Mouse (Mus musculus) intestine, embryonic 14.5 days (tissue): ENCODE results near the gene Kctd7. TPM values are rescaled to one million over a fixed set of nuclear protein-coding genes. Genes with fewer than 3 reads are reported as not detected.
A peak's percentile ranks its signal among the peaks of the same experiment; 100 is the strongest.

Source experiments
- ATAC-seq: fragments of 200-750 bp; cut with Nextera tagmentation; replicated peaks from 2 replicates; pipeline ENCODE4 v1.8.0; 2017; ENCODE audit warnings: low read depth, moderate number of reproducible peaks, moderate TSS enrichment, moderate library complexity; ENCODE audit not compliant: low FRiP score, low TSS enrichment
- DNase-seq: peaks from one replicate; pipeline ENCODE4 v3.0.0-alpha.2; 2018; ENCODE audit warnings: low spot score
- H3K27ac ChIP-seq: fragments of 300-500 bp; sonication (generic); 2 replicates; pipeline ENCODE4 v1.5.1; 2014; ENCODE audit warnings: low read depth, mild to moderate bottlenecking, control low read depth
- H3K27me3 ChIP-seq: fragments of 300-500 bp; sonication (generic); replicated peaks from 2 replicates; pipeline ENCODE4 v1.6.1; 2014; ENCODE audit warnings: low read length, control low read depth; ENCODE audit not compliant: control insufficient read depth, insufficient read depth
- H3K36me3 ChIP-seq: fragments of 300-500 bp; sonication (generic); 2 replicates; pipeline ENCODE4 v1.6.1; 2014; ENCODE audit warnings: low read length, control low read depth; ENCODE audit not compliant: control insufficient read depth, insufficient read depth
- H3K4me1 ChIP-seq: fragments of 300-500 bp; sonication (generic); replicated peaks from 2 replicates; pipeline ENCODE4 v1.6.1; 2014; ENCODE audit warnings: low read length, control low read depth, mixed read lengths; ENCODE audit not compliant: control insufficient read depth, insufficient read depth
- H3K4me2 ChIP-seq: fragments of 300-500 bp; sonication (generic); 2 replicates; pipeline ENCODE4 v1.6.1; 2014; ENCODE audit warnings: low read length
- H3K4me3 ChIP-seq: fragments of 300-500 bp; sonication (generic); 2 replicates; pipeline ENCODE4 v1.5.1; 2014; ENCODE audit warnings: low read depth, low read length, control low read depth, mixed read lengths
- H3K9ac ChIP-seq: fragments of 300-500 bp; sonication (generic); 2 replicates; pipeline ENCODE4 v1.6.1; 2014; ENCODE audit warnings: mild to moderate bottlenecking, low read length
- H3K9me3 ChIP-seq: fragments of 300-500 bp; sonication (generic); 2 replicates; pipeline ENCODE4 v1.6.1; 2016; ENCODE audit warnings: low read length, control low read depth; ENCODE audit not compliant: control insufficient read depth
- WGBS: fragments of 180-500 bp; shearing (Covaris S2); extraction: QIAGEN DNeasy Blood & Tissue Kit; methylation state at CpG from one replicate; pipeline ENCODE4 v1.1.7; 2014; 5-methylcytosine and 5-hydroxymethylcytosine counted together
- polyA plus RNA-seq: library from polyadenylated mRNA; unstranded; fragments of >200 nt; fragmentation: Nextera tagmentation; extraction: Ambion mirVana; gene quantifications from 2 replicates; pipeline ENCODE4 v1.2.1, GENCODE M21; 2014

Kctd7 gene
- polyA plus RNA-seq, 1 experiment from 2014 or later: 5.5 TPM

GRCm38 (mm10) chr5:130187383-130187782, 42.7 kb downstream of the Kctd7 start:
- peak; percentile 54 for DNase-seq
- H3K4me3 ChIP-seq: no peak overlapping the region
- WGBS: 68% methylated on average over 7 of the region's 7 CpGs

GRCm38 (mm10) chr5:130190909-130191308, 46.2 kb downstream of the Kctd7 start:
- DNase-seq (no peak), ATAC-seq (no peak)
- Histone ChIP-seq H3K27me3 (no peaks in the 10 kb centered on the region), H3K4me3 (no peak overlapping the region), H3K9me3 (no peaks in the 10 kb centered on the region), H3K9ac (no peak overlapping the region), H3K36me3 (peaks cover 52% of the 10 kb centered on the region), H3K4me2 (no peak overlapping the region), H3K4me1 (no peaks in the 10 kb centered on the region), H3K27ac (no peak overlapping the region)
- WGBS: 95% methylated on average over 6 of the region's 6 CpGs

More at GRCm38 (mm10) chr5:130187383-130187782, 42.7 kb downstream of the Kctd7 start:
- Histone ChIP-seq H3K27ac (no peak overlapping the region), H3K9me3 (no peaks in the 10 kb centered on the region), H3K9ac (no peak overlapping the region), H3K4me2 (no peak overlapping the region), H3K4me1 (peaks cover under 1% of the 10 kb centered on the region; the same call in 1 of the 2 replicates), H3K27me3 (no peaks in the 10 kb centered on the region), H3K36me3 (peaks cover 35% of the 10 kb centered on the region)
- ATAC-seq: no peak

- peaks cover 52% of the 10 kb centered on the region for H3K36me3 ChIP-seq
- 64% methylated on average over 6 of the region's 6 CpGs for WGBS
- H3K27me3 ChIP-seq: no peaks in the 10 kb centered on the region
- DNase-seq (no peak), ATAC-seq (no peak)
- H3K9ac ChIP-seq: no peak overlapping the region
- no peak overlapping the region for H3K27ac ChIP-seq
- no peaks in the 10 kb centered on the region for H3K9me3 ChIP-seq
- no peaks in the 10 kb centered on the region for H3K4me1 ChIP-seq
- H3K4me3 ChIP-seq: no peak overlapping the region
- H3K4me2 ChIP-seq: no peak overlapping the region
Measured at GRCm38 (mm10) chr5:130191865-130192264, 47.2 kb downstream of the Kctd7 start.

GRCm38 (mm10) chr5:130192356-130192944, 47.8 kb downstream of the Kctd7 start:
- H3K27ac ChIP-seq: no peak overlapping the region
- H3K9me3 ChIP-seq: no peaks in the 10 kb centered on the region
- peaks cover 53% of the 10 kb centered on the region for H3K36me3 ChIP-seq
- ATAC-seq: no peak
- no peak overlapping the region for H3K9ac ChIP-seq
- no peak overlapping the region for H3K4me2 ChIP-seq
- DNase-seq: no peak
- H3K4me3 ChIP-seq: no peak overlapping the region
- no peaks in the 10 kb centered on the region for H3K27me3 ChIP-seq
- no peaks in the 10 kb centered on the region for H3K4me1 ChIP-seq
- 71% methylated on average over 2 of the region's 2 CpGs for WGBS

- Histone ChIP-seq H3K9ac (no peak overlapping the region), H3K4me3 (no peak overlapping the region), H3K27ac (no peak overlapping the region), H3K27me3 (no peaks in the 10 kb centered on the region), H3K4me1 (no peaks in the 10 kb centered on the region), H3K9me3 (no peaks in the 10 kb centered on the region), H3K4me2 (no peak overlapping the region), H3K36me3 (peaks cover 62% of the 10 kb centered on the region)
- ATAC-seq (no peak), DNase-seq (no peak)
- WGBS: 87% methylated on average over 3 of the region's 3 CpGs
Measured at GRCm38 (mm10) chr5:130193760-130194159, 49.1 kb downstream of the Kctd7 start.

GRCm38 (mm10) chr5:130196307-130196706, 51.6 kb downstream of the Kctd7 start:
- H3K27ac ChIP-seq: no peak overlapping the region
- H3K9ac ChIP-seq: no peak overlapping the region
- H3K36me3 ChIP-seq: peaks cover 57% of the 10 kb centered on the region
- 90% methylated on average over 1 of the region's 1 CpGs for WGBS
- H3K4me1 ChIP-seq: no peaks in the 10 kb centered on the region
- no peak overlapping the region for H3K4me2 ChIP-seq
- no peak for ATAC-seq
- DNase-seq: no peak
- H3K27me3 ChIP-seq: no peaks in the 10 kb centered on the region
- H3K4me3 ChIP-seq: no peak overlapping the region
- no peaks in the 10 kb centered on the region for H3K9me3 ChIP-seq

GRCm38 (mm10) chr5:130197454-130197853, 52.8 kb downstream of the Kctd7 start:
- Histone ChIP-seq H3K27ac (no peak overlapping the region), H3K27me3 (no peaks in the 10 kb centered on the region), H3K4me3 (no peak overlapping the region), H3K4me2 (no peak overlapping the region), H3K36me3 (peaks cover 54% of the 10 kb centered on the region), H3K9ac (no peak overlapping the region), H3K4me1 (no peaks in the 10 kb centered on the region), H3K9me3 (no peaks in the 10 kb centered on the region)
- DNase-seq (no peak), ATAC-seq (no peak)
- 80% methylated on average over 3 of the region's 3 CpGs for WGBS

GRCm38 (mm10) chr5:130197981-130198380, 53.3 kb downstream of the Kctd7 start:
- H3K9me3 ChIP-seq: no peaks in the 10 kb centered on the region
- H3K27ac ChIP-seq: no peak overlapping the region
- no peaks in the 10 kb centered on the region for H3K27me3 ChIP-seq
- no peaks in the 10 kb centered on the region for H3K4me1 ChIP-seq
- no peak for DNase-seq
- H3K9ac ChIP-seq: no peak overlapping the region
- H3K4me3 ChIP-seq: no peak overlapping the region
- H3K36me3 ChIP-seq: peaks cover 50% of the 10 kb centered on the region
- 92% methylated on average over 7 of the region's 7 CpGs for WGBS
- no peak overlapping the region for H3K4me2 ChIP-seq
- ATAC-seq: no peak
